Mouse (Mus musculus) G1E (cell line): ENCODE data around the gene Arl5c.

ENCODE experiments used
- CTCF ChIP-seq: IDR thresholded peaks from 2 replicates; pipeline ENCODE4 v1.5.1; 2012; ENCODE audit warnings: low read depth, low read length, inconsistent platforms, mixed read lengths
- GATA1 ChIP-seq: IDR thresholded peaks from 2 replicates; pipeline ENCODE4 v1.6.1; 2012; ENCODE audit warnings: borderline replicate concordance, low read length, inconsistent platforms, mixed read lengths
- GATA2 ChIP-seq: IDR thresholded peaks from 2 replicates; pipeline ENCODE4 v1.6.1; 2012; ENCODE audit warnings: low read depth, low read length, inconsistent platforms, borderline replicate concordance
- POLR2AphosphoS5 ChIP-seq: IDR thresholded peaks from 2 replicates; pipeline ENCODE4 v1.6.1; 2012; ENCODE audit warnings: low read depth, low read length, inconsistent platforms; ENCODE audit not compliant: insufficient replicate concordance
- TAL1 ChIP-seq: conservative IDR thresholded peaks from 2 replicates; pipeline ENCODE4 v1.6.1; 2012; ENCODE audit warnings: low read depth, low read length, inconsistent platforms, mixed read lengths

DNA sequence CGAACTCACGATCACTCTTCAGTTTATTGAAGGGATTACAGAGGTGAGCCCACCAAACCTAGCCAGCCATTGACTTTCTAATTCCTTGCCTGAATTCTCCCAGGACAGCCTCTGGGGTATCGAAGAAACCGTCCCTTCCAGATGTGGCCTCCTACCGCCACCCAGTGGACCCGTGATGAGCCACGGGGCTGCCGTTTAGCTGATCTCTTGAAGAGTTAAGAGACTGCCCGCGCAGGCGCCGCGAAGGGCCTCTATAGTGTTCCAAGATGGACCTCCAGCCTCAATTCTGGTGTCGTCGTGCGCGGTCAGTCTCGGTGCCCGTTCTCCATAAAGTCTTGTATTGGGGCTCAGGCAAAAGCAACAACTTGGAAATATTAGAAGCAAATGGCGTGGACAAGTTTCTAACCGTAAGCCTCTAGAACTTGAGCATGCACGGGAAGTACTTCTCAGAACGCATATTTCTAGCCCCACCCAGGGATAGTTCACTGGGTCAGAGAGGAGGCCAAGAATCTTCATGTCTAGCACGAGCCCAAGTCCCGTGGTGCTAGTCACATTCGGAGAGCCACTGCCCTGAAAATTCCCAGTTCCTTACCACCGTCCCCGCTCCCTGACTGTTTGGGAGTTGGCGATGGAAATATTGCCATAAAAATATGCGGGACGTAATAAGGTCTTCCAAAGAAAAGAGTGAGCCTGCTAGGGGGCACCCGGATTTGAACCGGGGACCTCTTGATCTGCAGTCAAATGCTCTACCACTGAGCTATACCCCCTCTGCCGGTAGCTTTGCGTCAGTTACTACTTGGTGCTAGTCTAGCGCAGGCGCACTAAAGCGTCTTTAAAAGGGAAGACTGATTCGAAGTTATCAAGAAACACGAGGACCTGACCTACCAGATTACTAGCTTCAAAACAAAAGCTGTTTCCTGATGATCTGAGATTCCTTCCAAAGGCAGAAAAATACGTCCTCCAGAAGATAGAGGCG lies 8.1 kb downstream of the Arl5c start:
- TF ChIP-seq CTCF (0 out of 2 replicates have a peak, but pooled peaks have one; percentile 40), POLR2AphosphoS5 (no peak), GATA1 (no peak), TAL1 (no peak), GATA2 (no peak)
